Mouse (Mus musculus) megakaryocyte, embryonic 14.5 days (primary cell): ENCODE results near the gene Rxfp4. TPM values are rescaled to one million over a fixed set of nuclear protein-coding genes. Genes with fewer than 3 reads are reported as not detected.

ENCODE experiments used
- H3K27me3 ChIP-seq: replicated peaks from 2 replicates; pipeline ENCODE3; 2012; ENCODE audit warnings: inconsistent platforms
- H3K36me3 ChIP-seq: replicated peaks from 2 replicates; pipeline ENCODE3; 2012; ENCODE audit warnings: low read length, inconsistent platforms, mixed read lengths
- H3K4me1 ChIP-seq: 2 replicates; pipeline ENCODE4 v1.6.1; 2012; ENCODE audit warnings: inconsistent platforms
- H3K4me3 ChIP-seq: replicated peaks from 2 replicates; pipeline ENCODE3; 2012; ENCODE audit warnings: moderate library complexity, mild to moderate bottlenecking, inconsistent platforms
- H3K9me3 ChIP-seq: 2 replicates; pipeline ENCODE4 v1.6.1; 2012; ENCODE audit warnings: inconsistent platforms
- FLI1 ChIP-seq: IDR thresholded peaks from 2 replicates; pipeline ENCODE4 v1.6.1; 2012; ENCODE audit warnings: low read length, inconsistent platforms, mixed read lengths
- GATA1 ChIP-seq: IDR thresholded peaks from 3 replicates; pipeline ENCODE4 v1.6.1; 2012; ENCODE audit warnings: mixed read lengths, low read length, inconsistent platforms, borderline replicate concordance
- polyA plus RNA-seq: library from polyadenylated mRNA; stranded (reverse); fragments of >175 nt; gene quantifications from 2 replicates; pipeline ENCODE4 v1.2.3, GENCODE M21; 2012; ENCODE audit warnings: low replicate concordance; ENCODE audit not compliant: insufficient read depth

Gene Rxfp4
- polyA plus RNA-seq, 1 experiment: not detected

DNA sequence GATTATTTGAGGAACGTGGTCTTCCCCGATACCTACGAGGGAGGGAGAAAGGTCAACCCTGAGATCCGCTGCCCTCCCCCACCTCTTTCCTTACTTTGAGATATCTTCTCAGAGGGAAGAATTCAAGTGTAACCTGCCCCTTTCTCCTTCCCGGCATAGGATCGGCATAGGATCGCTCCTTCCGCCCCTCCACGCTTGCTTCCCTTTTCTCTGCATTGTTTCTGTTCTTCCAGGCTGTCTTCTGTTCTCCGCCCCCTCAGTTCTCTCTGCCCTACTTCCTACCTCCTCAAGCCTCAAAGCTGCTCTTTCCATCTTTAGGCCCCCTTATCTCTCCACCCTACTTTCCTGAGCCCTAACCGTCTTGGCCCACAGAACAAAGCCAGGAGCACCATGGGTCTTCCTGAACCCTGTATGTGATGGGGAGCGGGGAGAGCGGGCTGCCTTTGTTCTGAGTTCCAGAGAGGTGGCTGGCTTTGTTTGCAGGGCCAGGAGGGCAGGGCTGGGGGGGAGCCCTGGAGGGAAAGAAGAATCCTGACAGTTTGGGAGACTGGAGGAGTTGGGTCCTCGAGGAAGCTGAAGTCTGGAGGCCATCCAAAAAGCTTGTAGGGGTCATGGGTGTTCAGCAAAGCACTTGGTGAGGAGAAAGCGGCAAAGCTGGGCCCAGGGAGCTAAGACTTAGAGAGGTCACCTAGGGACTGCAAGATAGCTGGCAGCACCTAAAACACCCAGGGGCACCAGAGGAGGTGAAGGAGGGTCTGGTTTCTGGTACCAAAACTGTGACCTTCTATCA lies 29.4 kb downstream of the Rxfp4 start:
- Histone ChIP-seq H3K9me3 (no peaks in the 10 kb centered on the region), H3K4me3 (peak overlapping the region; percentile 96), H3K27me3 (no peaks in the 10 kb centered on the region), H3K4me1 (peaks cover 86% of the 10 kb centered on the region), H3K36me3 (peaks cover 40% of the 10 kb centered on the region)
- TF ChIP-seq FLI1 (no peak), GATA1 (no peak)

DNA sequence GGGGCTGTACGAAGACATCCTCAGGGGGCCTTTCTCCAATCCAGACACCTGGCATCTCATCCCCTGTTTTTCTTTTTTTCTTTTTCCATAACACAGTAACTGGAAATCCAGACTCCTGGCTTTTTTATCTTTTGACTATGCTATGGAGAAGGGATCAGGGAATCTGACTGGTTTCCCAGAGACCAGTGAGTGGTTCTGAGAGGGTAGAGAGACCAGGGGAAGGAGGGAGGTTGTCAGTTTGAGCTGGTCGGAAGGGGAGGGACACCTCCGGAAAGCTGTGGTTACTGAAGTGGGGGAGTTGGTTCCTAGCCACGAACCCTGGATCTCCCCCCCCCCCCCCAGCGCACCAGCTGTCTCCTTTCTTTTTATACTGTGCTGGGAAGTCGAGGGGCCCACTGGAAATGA lies 30.0 kb downstream of the Rxfp4 start:
- TF ChIP-seq FLI1 (no peak), GATA1 (no peak)
- Histone ChIP-seq H3K27me3 (no peaks in the 10 kb centered on the region), H3K4me1 (peaks cover 86% of the 10 kb centered on the region), H3K9me3 (no peaks in the 10 kb centered on the region), H3K36me3 (peaks cover 40% of the 10 kb centered on the region), H3K4me3 (peak overlapping the region; percentile 96)

DNA sequence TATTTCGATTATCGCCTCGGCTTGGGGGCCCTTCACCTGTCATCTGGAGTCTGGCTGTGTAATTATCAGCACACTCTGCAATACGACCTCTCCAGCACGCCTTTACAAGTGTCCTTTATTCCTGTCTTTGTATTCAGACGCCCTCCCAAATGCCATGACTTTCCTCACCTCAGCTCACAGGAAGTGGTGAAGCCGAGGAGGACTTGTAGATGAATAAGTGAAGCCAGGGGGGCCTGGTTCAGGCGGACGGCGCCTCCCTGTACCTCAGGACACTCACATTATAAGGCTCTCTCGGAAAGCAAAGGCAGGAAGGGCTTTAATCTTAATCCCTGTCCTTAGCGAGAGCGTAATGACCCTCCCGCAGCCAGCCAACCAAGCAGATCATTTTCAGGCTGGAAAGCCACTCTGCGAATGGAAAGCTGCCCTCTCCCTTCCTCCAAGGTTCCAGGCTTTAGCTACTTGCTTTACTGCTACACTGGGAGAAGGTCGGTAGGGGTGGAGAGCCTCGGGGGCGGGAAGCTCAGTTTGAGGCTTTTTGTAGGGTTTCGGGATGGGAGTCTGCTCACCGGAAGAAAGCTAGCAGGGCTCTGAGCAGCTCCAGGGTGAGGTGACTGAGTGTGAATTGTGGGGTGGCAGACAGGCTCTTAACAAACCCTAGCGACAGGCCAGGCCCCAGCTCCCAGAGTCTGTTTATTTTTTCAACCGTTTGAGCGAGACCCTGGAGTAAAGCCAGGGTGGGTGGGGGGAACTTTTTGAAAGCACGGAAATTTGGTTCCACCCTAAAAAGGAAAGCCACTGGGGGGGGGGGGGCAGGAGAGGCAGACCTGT lies 30.6 kb downstream of the Rxfp4 start:
- Histone ChIP-seq H3K9me3 (no peaks in the 10 kb centered on the region), H3K4me1 (peaks cover 86% of the 10 kb centered on the region), H3K4me3 (peak overlapping the region; percentile 96), H3K36me3 (peaks cover 41% of the 10 kb centered on the region), H3K27me3 (no peaks in the 10 kb centered on the region)
- TF ChIP-seq GATA1 (no peak), FLI1 (no peak)

DNA sequence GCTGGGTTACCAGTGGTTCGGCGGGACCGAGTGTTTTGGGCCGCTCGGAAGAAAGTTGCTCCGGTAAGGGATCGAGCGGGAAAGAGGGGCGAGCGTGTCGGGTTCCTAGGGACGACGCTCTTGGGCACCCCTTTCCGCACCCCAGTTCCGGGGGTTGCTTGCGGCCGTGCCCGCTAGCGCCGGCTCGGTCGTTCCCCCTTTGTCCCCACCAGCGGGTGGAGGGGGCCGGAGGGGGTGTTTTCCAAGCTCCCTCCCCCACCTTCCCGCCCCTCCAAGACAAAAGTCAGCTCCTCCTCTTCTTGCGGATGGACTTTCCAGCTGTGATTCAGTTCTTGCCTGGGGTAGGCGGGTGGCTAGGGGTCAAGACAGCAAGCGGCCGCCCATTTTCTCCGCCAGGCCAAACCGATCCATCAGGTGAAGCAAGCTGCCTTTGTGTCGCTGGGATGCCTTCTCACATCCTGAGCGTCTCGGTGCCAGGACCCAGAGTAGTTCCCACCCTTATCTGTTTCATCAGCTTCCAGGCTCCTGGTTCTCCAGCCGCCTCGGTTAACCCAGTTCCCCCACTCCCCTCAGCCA lies 31.3 kb downstream of the Rxfp4 start:
- TF ChIP-seq FLI1 (no peak), GATA1 (no peak)
- Histone ChIP-seq H3K9me3 (no peaks in the 10 kb centered on the region), H3K4me3 (peak overlapping the region; percentile 96), H3K4me1 (peaks cover 86% of the 10 kb centered on the region), H3K36me3 (peaks cover 47% of the 10 kb centered on the region), H3K27me3 (no peaks in the 10 kb centered on the region)

DNA sequence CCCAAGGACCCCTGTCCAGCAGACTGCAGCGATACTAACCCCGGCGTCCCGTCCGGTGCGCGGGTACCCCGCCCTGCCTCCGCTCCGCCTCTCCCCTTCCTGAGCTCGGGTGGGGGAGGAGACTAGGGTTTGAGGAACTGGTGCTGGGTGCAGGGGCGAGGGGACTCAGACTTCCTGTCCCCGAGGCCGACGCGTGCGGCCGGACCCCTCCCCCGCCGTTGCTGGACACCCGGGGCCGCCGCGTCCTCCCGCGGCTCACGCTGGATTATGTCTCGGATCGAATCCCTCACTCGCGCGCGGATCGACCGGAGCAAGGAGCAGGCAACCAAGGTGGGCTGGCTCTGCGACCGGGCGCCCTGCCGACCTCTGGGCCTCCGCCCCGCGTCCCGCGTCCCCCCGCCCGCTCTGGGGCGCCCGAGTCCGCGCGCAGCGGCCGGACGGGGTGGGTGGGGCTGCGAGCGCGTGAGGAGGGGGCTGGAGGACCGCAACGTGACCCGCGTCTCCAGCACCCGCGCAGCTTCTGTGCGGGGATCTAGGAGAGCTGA lies 31.9 kb downstream of the Rxfp4 start:
- Histone ChIP-seq H3K9me3 (no peaks in the 10 kb centered on the region), H3K4me3 (peak overlapping the region; percentile 96), H3K36me3 (peaks cover 47% of the 10 kb centered on the region), H3K4me1 (peaks cover 86% of the 10 kb centered on the region), H3K27me3 (no peaks in the 10 kb centered on the region)
- TF ChIP-seq GATA1 (no peak), FLI1 (no peak)

DNA sequence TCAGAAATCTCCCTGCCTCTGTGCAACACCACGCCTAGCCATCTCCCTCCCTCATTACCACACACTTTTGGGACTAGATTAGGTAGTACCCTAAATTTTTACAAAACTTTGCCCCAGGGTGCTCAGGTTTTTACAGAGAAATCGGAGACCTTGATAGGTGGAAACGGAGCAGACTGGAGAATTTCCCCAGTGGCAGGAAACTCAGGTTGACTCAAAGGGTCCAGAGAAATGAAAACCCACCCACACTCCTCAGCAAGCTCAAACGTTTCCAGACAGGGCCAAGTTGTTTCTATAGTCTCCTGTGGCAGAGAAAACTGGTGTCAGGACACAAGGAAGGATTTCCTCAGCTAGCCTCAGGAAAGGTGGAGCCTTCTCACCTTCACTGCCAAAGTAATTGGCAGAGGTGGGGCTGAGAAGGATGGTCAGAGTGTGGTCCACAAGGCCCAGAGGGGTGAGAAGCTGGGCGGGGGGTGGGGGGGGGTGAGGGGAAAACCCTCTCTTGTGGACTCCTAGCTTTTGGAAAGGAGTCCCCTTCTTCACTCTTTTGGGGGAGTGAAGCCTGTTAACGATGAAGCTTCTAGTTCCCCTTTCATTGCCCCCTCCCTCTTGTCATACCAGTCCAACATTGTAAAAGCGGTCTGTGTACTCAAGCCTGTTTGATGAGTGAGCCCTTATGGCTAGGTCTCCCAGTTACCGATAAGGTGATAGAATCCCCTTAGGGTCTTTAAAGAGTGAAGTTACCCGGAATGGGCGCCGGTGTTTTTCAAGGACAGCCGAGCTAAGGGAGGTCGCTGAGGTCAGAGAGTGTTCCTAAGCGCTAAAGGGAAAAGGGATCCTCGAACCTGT lies 32.6 kb downstream of the Rxfp4 start:
- TF ChIP-seq FLI1: no peak
- H3K36me3 ChIP-seq: peaks cover 48% of the 10 kb centered on the region
- H3K4me3 ChIP-seq: peak overlapping the region; percentile 96
- no peaks in the 10 kb centered on the region for H3K27me3 ChIP-seq
- H3K9me3 ChIP-seq: no peaks in the 10 kb centered on the region
- peaks cover 86% of the 10 kb centered on the region for H3K4me1 ChIP-seq

DNA sequence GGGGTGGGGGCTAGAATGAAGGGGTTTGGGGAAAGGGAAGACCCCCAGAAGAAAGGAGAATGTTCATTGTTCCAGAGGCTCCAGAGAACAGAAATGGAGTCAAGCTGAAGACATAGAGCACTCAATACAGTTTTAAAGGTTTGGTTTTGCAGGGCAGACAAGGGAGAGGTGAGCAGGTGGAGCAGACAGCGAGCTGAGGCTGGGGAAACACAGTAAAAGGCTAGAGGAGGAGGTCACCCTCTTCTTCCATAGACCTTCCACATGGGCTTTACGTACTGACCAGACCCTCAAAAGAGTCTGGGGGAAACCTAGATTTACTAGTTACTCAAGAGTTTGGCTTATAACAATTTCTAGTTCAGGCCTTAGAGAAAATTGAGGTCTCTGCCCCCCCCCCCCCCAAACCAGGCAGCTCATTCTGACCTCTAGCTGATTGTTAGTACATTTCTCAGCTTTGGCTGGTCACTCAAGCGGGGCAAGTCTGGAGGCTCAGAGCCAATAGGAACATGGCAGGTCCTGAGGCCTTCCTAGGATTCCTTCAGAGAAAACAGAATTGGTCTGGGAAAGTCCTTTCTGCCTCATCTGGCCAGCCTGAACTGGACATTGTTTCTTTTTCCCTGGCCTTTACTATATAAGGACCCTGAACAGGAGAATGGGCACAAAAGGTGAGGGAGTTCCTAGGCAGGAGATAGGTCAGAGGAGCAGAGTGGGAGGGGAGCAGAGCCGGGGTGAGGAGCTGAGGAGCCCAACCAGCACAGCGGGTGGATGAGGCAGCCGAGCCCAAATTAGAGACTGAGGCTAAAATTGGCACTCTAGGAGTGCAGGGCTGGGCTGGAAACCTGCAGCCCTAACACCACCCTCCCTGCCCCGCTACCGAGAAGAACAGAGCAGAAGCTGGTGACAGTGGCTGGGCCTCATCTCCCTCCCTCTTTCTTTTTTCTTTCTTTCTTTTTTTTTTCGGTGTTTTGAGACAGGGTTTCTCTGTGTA lies 33.5 kb downstream of the Rxfp4 start:
- Histone ChIP-seq H3K4me1 (peaks cover 85% of the 10 kb centered on the region), H3K9me3 (no peaks in the 10 kb centered on the region), H3K27me3 (no peaks in the 10 kb centered on the region), H3K36me3 (peaks cover 50% of the 10 kb centered on the region), H3K4me3 (peak overlapping the region; percentile 75)
- TF ChIP-seq GATA1 (no peak), FLI1 (no peak)

DNA sequence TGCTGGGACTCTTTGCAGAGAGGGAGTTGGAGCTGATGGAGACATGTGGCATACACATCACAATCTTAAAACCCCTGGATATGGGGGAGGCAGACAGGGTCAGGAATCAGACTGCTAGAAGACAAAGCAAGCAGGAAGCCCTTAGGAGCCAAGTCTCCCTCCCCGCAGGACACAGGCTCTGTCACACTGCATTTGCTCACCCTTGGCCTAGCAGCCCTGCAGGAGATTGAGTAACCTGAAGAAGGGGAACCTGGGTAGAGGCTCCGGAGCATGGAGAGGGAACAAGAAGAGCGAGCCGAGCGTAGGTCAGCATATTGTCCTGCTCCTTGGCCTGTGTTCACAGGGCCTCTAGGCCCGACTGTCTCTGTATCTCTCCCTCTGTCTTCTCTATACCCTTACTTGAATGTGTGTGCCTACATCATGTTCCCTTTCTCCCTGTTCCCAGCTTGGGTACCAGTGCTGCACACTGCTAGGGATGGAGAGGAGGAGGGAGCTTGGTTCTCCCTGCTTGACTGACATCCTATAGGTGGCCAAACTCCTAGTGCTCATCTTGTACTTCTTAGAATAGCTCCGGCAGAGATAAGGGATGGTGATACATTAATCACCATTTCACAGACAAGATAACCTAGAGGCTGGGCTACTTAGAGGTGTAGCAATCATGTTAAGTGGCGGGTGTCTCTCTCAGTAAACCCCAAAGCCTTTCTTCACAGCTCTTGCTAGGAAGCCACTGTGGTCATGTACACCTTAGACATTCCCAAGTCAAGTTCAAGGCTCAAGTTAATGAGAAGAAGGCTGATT lies 34.7 kb downstream of the Rxfp4 start:
- Histone ChIP-seq H3K4me3 (peak overlapping the region; percentile 14), H3K27me3 (no peaks in the 10 kb centered on the region), H3K36me3 (peaks cover 60% of the 10 kb centered on the region), H3K9me3 (no peaks in the 10 kb centered on the region), H3K4me1 (peaks cover 74% of the 10 kb centered on the region)
- TF ChIP-seq GATA1 (no peak), FLI1 (no peak)
